Mouse (Mus musculus) layer of hippocampus, postnatal 14 days (tissue): ENCODE measurements at regions not wholly inside any gene's neighbourhood (a gene's known extent, or its start where the extent isn't known, plus 50 kb on each side); places are given as distances from the start of the nearest gene placed in this dataset.

Experiments
- DNase-seq, 2 experiments: peaks; one replicate each; pipeline ENCODE4 v3.0.0; 2021 to 2022; ENCODE audit warnings: low spot score in 2 of 2, mixed read lengths in 1 of 2

GRCm38 (mm10) chr6:47354515-47354914, 98.7 kb upstream of the Cul1 start:
- no peak for DNase-seq

- DNase-seq, result no peak
Observed at GRCm38 (mm10) chr6:47355500-47355899, 97.7 kb upstream of the Cul1 start.

- DNase-seq, result no peak
Observed at GRCm38 (mm10) chr6:47356500-47356899, 96.7 kb upstream of the Cul1 start.

GRCm38 (mm10) chr6:47358686-47359085, 94.5 kb upstream of the Cul1 start:
- peak; percentile 34 to 58 for DNase-seq

GRCm38 (mm10) chr6:47364002-47364401, 89.2 kb upstream of the Cul1 start:
- DNase-seq, result no peak

- DNase-seq, result no peak
Observed at GRCm38 (mm10) chr6:47364556-47364955, 88.6 kb upstream of the Cul1 start.

- no peak for DNase-seq
Observed at GRCm38 (mm10) chr6:47365651-47366645, 87.2 kb upstream of the Cul1 start.

GRCm38 (mm10) chr6:47367461-47367860, 85.7 kb upstream of the Cul1 start:
- no peak for DNase-seq

- no peak for DNase-seq
Observed at GRCm38 (mm10) chr6:47375705-47376104, 77.5 kb upstream of the Cul1 start.

GRCm38 (mm10) chr6:47381451-47381850, 71.7 kb upstream of the Cul1 start:
- DNase-seq, result no peak

GRCm38 (mm10) chr6:47386550-47386949, 66.6 kb upstream of the Cul1 start:
- DNase-seq, result peak in 1 of 2 experiments; percentile 42

- DNase-seq, result no peak
Observed at GRCm38 (mm10) chr6:47389908-47390307, 63.3 kb upstream of the Cul1 start.

GRCm38 (mm10) chr6:47390436-47391002, 62.7 kb upstream of the Cul1 start:
- peak; percentile 47 to 78 for DNase-seq

- DNase-seq, result no peak
Observed at GRCm38 (mm10) chr6:47391014-47391802, 62.0 kb upstream of the Cul1 start.

- DNase-seq, result peak in 1 of 2 experiments; percentile 37
Observed at GRCm38 (mm10) chr6:47395465-47396337, 57.5 kb upstream of the Cul1 start.
